Mouse (Mus musculus): ENCODE data around the gene Olfr726. TPM values are rescaled to one million over a fixed set of nuclear protein-coding genes. Genes with fewer than 3 reads are reported as not detected.

Gene Olfr726
- polyA plus RNA-seq (2015; fragmentation: Nextera tagmentation; extraction: Ambion mirVana): not detected in 2 replicates

GRCm38 (mm10) chr14:50090853-50091252, at the start of gene Olfr726:
Olfr726 (minus strand) TSS chr14:50090953.
- Histone ChIP-seq H3K4me3 (ENCODE audit: low read length) (no peak within 1 kb of the TSS), H3K27me3 (ENCODE audit: control insufficient read depth, insufficient read depth, low read length) (no peaks in the 10 kb centered on the region), H3K4me2 (ENCODE audit: low read depth, low read length) (no peak within 1 kb of the TSS), H3K36me3 (ENCODE audit: control insufficient read depth, insufficient read depth) (no peaks in the 10 kb centered on the region), H3K9ac (ENCODE audit: low read length) (no peak within 1 kb of the TSS), H3K4me1 (ENCODE audit: control insufficient read depth, insufficient read depth, low read length) (no peaks in the 10 kb centered on the region), H3K27ac (ENCODE audit: low read length) (no peak within 1 kb of the TSS), H3K9me3 (replicated peaks; ENCODE audit: control insufficient read depth, low read length) (no peaks in the 10 kb centered on the region)
- no peak for ATAC-seq (replicated peaks; ENCODE audit: extremely low read depth, insufficient read depth, low FRiP score)
- 61% methylated on average over 1 of the region's 1 CpGs for WGBS

GRCm38 (mm10) chr14:50122886-50123285, 32.1 kb upstream of the Olfr726 start, which contains the start of gene Olfr727:
Olfr727 (plus strand) TSS chr14:50123186.
- H3K9me3 ChIP-seq (replicated peaks; ENCODE audit: control insufficient read depth, low read length): no peaks in the 10 kb centered on the region
- no peaks in the 10 kb centered on the region for H3K27me3 ChIP-seq (ENCODE audit: control insufficient read depth, insufficient read depth, low read length)
- no peak within 1 kb of the TSS for H3K4me3 ChIP-seq (ENCODE audit: low read length)
- H3K27ac ChIP-seq (ENCODE audit: low read length): no peak within 1 kb of the TSS
- no peaks in the 10 kb centered on the region for H3K4me1 ChIP-seq (ENCODE audit: control insufficient read depth, insufficient read depth, low read length)
- no peak for ATAC-seq (replicated peaks; ENCODE audit: extremely low read depth, insufficient read depth, low FRiP score)
- no peaks in the 10 kb centered on the region for H3K36me3 ChIP-seq (ENCODE audit: control insufficient read depth, insufficient read depth)
- H3K4me2 ChIP-seq (ENCODE audit: low read depth, low read length): no peak within 1 kb of the TSS
- no peak within 1 kb of the TSS for H3K9ac ChIP-seq (ENCODE audit: low read length)
- WGBS: 83% methylated on average over 1 of the region's 1 CpGs

- Histone ChIP-seq H3K36me3 (ENCODE audit: control insufficient read depth, insufficient read depth) (no peaks in the 10 kb centered on the region), H3K27ac (ENCODE audit: low read length) (peak overlapping the region; percentile 83), H3K4me2 (ENCODE audit: low read depth, low read length) (peak overlapping the region; percentile 80), H3K4me1 (ENCODE audit: control insufficient read depth, insufficient read depth, low read length) (no peaks in the 10 kb centered on the region), H3K9me3 (replicated peaks; ENCODE audit: control insufficient read depth, low read length) (no peaks in the 10 kb centered on the region), H3K4me3 (ENCODE audit: low read length) (peak overlapping the region; percentile 85), H3K27me3 (ENCODE audit: control insufficient read depth, insufficient read depth, low read length) (no peaks in the 10 kb centered on the region), H3K9ac (ENCODE audit: low read length) (peak overlapping the region; percentile 73; the same call in 1 of the 2 replicates)
- 0% methylated on average over 4 of the region's 4 CpGs for WGBS
- ATAC-seq (replicated peaks; ENCODE audit: extremely low read depth, insufficient read depth, low FRiP score): no peak
Measured at GRCm38 (mm10) chr14:50062733-50063104, 28.0 kb downstream of the Olfr726 start.

DNA sequence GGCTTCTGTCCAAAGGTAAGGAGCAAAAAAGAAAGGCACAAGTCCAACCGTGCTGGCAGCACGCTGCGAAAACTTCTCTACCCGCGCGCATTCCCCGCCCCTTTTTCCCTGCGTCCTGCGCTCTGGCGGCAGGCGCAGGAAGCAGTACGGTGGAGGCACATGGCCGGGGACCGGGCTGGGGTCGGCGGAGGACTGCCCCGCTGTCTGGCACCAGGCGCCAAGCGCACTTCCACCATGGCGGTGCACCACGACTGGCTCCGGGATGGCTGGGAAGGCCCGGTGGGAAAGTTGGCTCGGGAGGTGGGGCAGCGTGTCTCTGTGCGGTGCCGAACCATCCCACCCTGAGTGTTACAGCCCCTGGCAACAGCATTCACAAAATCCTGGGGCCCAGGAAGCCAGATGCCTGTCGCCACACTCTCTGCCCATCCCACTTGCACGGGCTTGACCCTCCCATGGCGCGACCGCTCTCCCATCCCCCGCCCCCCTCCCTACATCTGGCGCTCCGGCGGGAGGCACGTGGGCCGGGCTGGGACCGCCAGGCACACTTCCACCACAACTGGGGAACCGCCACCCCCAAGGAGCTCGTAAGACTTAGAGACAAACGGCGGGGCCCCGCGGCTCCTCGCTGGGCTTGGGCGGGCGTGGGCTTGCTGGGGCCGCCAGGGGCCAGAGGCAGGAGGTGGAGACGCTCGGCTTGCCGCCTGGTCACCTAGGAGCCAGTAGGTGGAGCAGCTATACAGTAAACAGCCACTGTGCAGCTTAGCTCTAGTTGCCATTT, 28.6 kb downstream of the Olfr726 start:
- 1% methylated on average over 52 of the region's 52 CpGs for WGBS
- peak overlapping the region; percentile 73 for H3K9ac ChIP-seq (ENCODE audit: low read length)
- no peaks in the 10 kb centered on the region for H3K36me3 ChIP-seq (ENCODE audit: control insufficient read depth, insufficient read depth)
- peak overlapping the region; percentile 85 for H3K4me3 ChIP-seq (ENCODE audit: low read length)
- peak; percentile 96 for ATAC-seq (replicated peaks; ENCODE audit: extremely low read depth, insufficient read depth, low FRiP score)
- H3K27ac ChIP-seq (ENCODE audit: low read length): peak overlapping the region; percentile 83
- H3K27me3 ChIP-seq (ENCODE audit: control insufficient read depth, insufficient read depth, low read length): no peaks in the 10 kb centered on the region
- no peaks in the 10 kb centered on the region for H3K9me3 ChIP-seq (replicated peaks; ENCODE audit: control insufficient read depth, low read length)
- no peaks in the 10 kb centered on the region for H3K4me1 ChIP-seq (ENCODE audit: control insufficient read depth, insufficient read depth, low read length)
- H3K4me2 ChIP-seq (ENCODE audit: low read depth, low read length): peak overlapping the region; percentile 80

DNA sequence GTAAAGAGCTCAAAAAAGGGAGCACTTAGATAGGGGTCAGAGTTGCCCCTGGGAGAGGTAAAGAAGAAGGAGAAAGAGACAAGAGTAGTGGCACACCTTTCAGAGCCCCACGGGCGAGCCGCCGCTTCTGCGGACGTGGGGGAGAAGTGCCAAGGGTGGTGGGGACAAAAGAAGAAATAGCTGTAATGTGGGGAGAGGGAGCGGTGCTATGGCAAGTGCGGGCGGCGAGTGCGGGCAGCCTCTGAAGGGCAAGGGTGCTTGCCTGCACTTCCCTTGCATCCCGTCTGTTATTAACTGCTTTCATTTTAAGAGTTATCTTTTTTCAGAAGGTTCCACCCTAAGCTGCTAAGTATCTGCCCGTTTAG, 29.2 kb downstream of the Olfr726 start:
- WGBS: 0% methylated on average over 13 of the region's 13 CpGs
- Histone ChIP-seq H3K9ac (ENCODE audit: low read length) (peak overlapping the region; percentile 73), H3K4me3 (ENCODE audit: low read length) (peak overlapping the region; percentile 85), H3K27ac (ENCODE audit: low read length) (no peak overlapping the region), H3K4me2 (ENCODE audit: low read depth, low read length) (peak overlapping the region; percentile 80), H3K36me3 (ENCODE audit: control insufficient read depth, insufficient read depth) (no peaks in the 10 kb centered on the region), H3K9me3 (replicated peaks; ENCODE audit: control insufficient read depth, low read length) (no peaks in the 10 kb centered on the region), H3K4me1 (ENCODE audit: control insufficient read depth, insufficient read depth, low read length) (no peaks in the 10 kb centered on the region), H3K27me3 (ENCODE audit: control insufficient read depth, insufficient read depth, low read length) (no peaks in the 10 kb centered on the region)
- ATAC-seq (replicated peaks; ENCODE audit: extremely low read depth, insufficient read depth, low FRiP score): no peak; the same call in 1 of the 2 replicates

DNA sequence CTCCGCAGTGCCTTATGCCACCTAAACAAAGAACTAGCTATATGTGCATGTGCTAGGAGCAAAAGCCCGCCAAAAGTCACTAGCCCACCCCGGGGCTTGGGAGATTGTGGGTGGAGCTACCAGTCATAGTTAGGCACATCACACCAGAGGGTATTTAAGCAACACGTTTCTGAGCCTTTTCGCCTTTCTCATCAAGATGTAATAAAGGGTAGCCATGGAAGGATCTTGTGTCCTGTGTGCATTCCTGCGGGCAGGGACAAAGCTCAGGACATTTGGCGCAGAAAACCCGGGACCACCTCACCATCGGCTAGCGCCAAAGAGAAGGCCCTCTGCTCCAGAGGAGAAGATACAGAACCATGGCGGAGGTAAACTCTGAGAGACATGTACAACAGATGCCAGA, 29.6 kb downstream of the Olfr726 start:
- H3K4me1 ChIP-seq (ENCODE audit: control insufficient read depth, insufficient read depth, low read length): no peaks in the 10 kb centered on the region
- no peak overlapping the region for H3K27ac ChIP-seq (ENCODE audit: low read length)
- ATAC-seq (replicated peaks; ENCODE audit: extremely low read depth, insufficient read depth, low FRiP score): no peak
- H3K9ac ChIP-seq (ENCODE audit: low read length): peak overlapping the region; percentile 73
- 15% methylated on average over 11 of the region's 11 CpGs for WGBS
- H3K9me3 ChIP-seq (replicated peaks; ENCODE audit: control insufficient read depth, low read length): no peaks in the 10 kb centered on the region
- peak overlapping the region; percentile 85 for H3K4me3 ChIP-seq (ENCODE audit: low read length)
- no peaks in the 10 kb centered on the region for H3K27me3 ChIP-seq (ENCODE audit: control insufficient read depth, insufficient read depth, low read length)
- no peaks in the 10 kb centered on the region for H3K36me3 ChIP-seq (ENCODE audit: control insufficient read depth, insufficient read depth)
- peak overlapping the region; percentile 80 for H3K4me2 ChIP-seq (ENCODE audit: low read depth, low read length)

GRCm38 (mm10) chr14:50040275-50040674, 50.5 kb downstream of the Olfr726 start, which contains the start of gene Olfr725:
Olfr725 (minus strand) TSS chr14:50040375.
- Histone ChIP-seq H3K27ac (ENCODE audit: low read length) (no peak within 1 kb of the TSS), H3K27me3 (ENCODE audit: control insufficient read depth, insufficient read depth, low read length) (no peaks in the 10 kb centered on the region), H3K9ac (ENCODE audit: low read length) (no peak within 1 kb of the TSS), H3K4me1 (ENCODE audit: control insufficient read depth, insufficient read depth, low read length) (no peaks in the 10 kb centered on the region), H3K4me3 (ENCODE audit: low read length) (no peak within 1 kb of the TSS), H3K4me2 (ENCODE audit: low read depth, low read length) (no peak within 1 kb of the TSS), H3K9me3 (replicated peaks; ENCODE audit: control insufficient read depth, low read length) (no peaks in the 10 kb centered on the region), H3K36me3 (ENCODE audit: control insufficient read depth, insufficient read depth) (no peaks in the 10 kb centered on the region)
- ATAC-seq (replicated peaks; ENCODE audit: extremely low read depth, insufficient read depth, low FRiP score): no peak

Other genes starting within 250 kb of the Olfr726 start
- gene Olfr722, start 189.0 kb downstream of the Olfr726 start, polyA plus RNA-seq (2015; fragmentation: Nextera tagmentation; extraction: Ambion mirVana): not detected in 2 replicates
- gene Olfr723, start 159.2 kb downstream of the Olfr726 start, polyA plus RNA-seq (2015; fragmentation: Nextera tagmentation; extraction: Ambion mirVana): not detected in 2 replicates
- gene Olfr724, start 127.7 kb downstream of the Olfr726 start, polyA plus RNA-seq (2015; fragmentation: Nextera tagmentation; extraction: Ambion mirVana): not detected in 2 replicates
- gene Olfr725, start 50.6 kb downstream of the Olfr726 start, polyA plus RNA-seq (2015; fragmentation: Nextera tagmentation; extraction: Ambion mirVana): not detected in 2 replicates
- gene Olfr727, start 32.2 kb upstream of the Olfr726 start, polyA plus RNA-seq (2015; fragmentation: Nextera tagmentation; extraction: Ambion mirVana): not detected in 2 replicates
- not detected in 2 replicates for gene Olfr728, start 51.7 kb upstream of the Olfr726 start, polyA plus RNA-seq (2015; fragmentation: Nextera tagmentation; extraction: Ambion mirVana)
- gene Olfr729, start 62.0 kb upstream of the Olfr726 start, polyA plus RNA-seq (2015; fragmentation: Nextera tagmentation; extraction: Ambion mirVana): not detected in 2 replicates
- not detected in 2 replicates for gene Olfr730, start 97.2 kb upstream of the Olfr726 start, polyA plus RNA-seq (2015; fragmentation: Nextera tagmentation; extraction: Ambion mirVana)
- gene Olfr731, start 150.9 kb upstream of the Olfr726 start, polyA plus RNA-seq (2015; fragmentation: Nextera tagmentation; extraction: Ambion mirVana): not detected in 2 replicates
- not detected in 2 replicates for gene Olfr732, start 193.3 kb upstream of the Olfr726 start, polyA plus RNA-seq (2015; fragmentation: Nextera tagmentation; extraction: Ambion mirVana)
- gene Olfr733, start 210.6 kb upstream of the Olfr726 start, polyA plus RNA-seq (2015; fragmentation: Nextera tagmentation; extraction: Ambion mirVana): not detected in 2 replicates
- gene Olfr734, start 235.8 kb upstream of the Olfr726 start, polyA plus RNA-seq (2015; fragmentation: Nextera tagmentation; extraction: Ambion mirVana): not detected in 2 replicates

Data from heart, embryonic 16.5 days (tissue).